Mouse (Mus musculus) urinary bladder, postnatal 0 days (tissue): ENCODE data around the gene Zfp780b. TPM values are rescaled to one million over a fixed set of nuclear protein-coding genes. Genes with fewer than 3 reads are reported as not detected.

Experiments
- polyA plus RNA-seq: library from polyadenylated mRNA; unstranded; fragments of >200 nt; fragmentation: Nextera tagmentation; extraction: Ambion mirVana; gene quantifications from 2 replicates; pipeline ENCODE4 v1.2.1, GENCODE M21; 2015

The Zfp780b gene
- polyA plus RNA-seq = 8.2 and 8.4 TPM in 2 replicates

DNA sequence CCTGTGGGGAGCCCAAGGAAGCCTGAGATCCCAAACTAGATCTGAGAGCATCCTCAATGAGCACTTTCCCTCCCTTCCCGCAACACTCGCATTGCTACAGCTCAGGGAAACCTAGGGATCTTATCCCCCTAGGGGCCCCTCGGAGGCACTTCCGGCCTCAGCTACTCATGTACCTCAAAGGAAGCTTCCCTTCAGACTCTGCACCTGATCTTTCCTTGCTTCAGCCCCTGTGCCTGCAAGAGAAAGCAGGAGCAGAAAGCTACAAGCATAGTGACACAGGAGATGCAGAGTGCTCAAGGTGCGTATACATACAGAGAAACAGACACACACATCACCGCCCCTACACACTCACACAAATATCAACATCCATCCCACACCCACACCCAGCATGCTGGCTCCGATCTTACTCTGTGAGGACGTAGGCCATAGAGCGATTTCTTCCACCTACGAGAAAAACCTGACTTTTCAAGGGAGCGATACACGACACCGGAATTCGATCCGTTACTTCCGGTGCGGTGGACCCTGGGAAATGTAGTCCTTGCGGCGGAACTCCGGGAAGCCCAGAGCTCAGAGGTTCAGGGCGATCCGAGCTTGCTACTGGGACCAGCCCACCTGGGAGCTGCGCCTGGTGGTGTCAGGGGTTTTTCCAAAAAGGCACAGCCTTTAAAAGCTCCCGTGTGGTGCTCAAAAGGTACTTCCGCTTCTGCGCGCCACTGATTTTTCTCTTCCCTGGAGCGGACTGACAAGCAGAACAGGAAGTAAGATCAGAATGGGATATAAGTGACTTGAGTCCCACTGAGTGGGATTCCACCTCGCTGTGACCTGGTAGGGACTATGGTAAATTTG, at the start of gene Zfp780b:
Zfp780b (minus strand) TSS at position 489 of the 846 bp plus-strand sequence.

DNA sequence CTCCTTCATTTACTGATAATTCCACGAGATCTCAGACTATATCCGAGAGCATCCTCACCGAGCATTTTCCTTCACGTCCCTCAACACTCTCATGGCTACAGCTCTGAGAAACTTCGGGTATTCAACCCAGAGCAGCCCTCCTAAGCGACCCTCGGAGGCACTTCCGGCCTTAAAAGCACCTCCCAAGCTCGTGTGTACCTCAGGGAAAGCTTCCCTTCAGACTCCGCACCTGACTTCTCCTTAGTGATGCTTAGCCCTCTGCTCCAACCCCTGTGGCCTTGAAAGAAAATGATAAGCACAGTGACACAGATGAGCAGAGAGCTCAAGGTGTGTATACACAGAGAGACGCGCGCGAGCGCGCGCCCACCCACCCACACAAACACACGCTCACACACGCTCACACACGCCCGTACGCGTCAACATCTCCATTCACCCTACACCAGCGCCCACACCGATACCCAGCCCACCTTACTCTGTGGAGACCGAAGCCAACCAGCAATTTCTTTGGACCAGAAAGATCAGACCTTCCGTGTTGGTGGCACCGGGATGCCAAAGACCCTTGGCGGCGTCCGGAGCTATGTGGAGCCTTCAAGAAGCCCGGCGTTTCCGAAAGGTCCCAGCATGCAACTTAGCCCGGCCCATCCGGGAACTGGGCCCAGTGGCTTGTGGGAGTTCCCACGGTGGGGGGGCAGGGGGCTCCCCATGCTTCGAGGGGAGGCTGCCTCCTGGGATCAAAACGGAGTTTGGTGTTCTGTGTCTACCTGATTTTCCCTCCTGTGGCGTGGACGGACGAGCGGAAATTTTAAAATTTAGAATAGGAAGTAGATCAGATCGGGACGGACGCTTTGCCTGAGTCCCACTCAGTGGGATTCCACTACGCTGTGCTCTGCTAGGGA, 34.8 kb upstream of the Zfp780b start, which contains the start of gene Zfp850:
Zfp850 (minus strand) TSS at position 567 of the 896 bp plus-strand sequence.

DNA sequence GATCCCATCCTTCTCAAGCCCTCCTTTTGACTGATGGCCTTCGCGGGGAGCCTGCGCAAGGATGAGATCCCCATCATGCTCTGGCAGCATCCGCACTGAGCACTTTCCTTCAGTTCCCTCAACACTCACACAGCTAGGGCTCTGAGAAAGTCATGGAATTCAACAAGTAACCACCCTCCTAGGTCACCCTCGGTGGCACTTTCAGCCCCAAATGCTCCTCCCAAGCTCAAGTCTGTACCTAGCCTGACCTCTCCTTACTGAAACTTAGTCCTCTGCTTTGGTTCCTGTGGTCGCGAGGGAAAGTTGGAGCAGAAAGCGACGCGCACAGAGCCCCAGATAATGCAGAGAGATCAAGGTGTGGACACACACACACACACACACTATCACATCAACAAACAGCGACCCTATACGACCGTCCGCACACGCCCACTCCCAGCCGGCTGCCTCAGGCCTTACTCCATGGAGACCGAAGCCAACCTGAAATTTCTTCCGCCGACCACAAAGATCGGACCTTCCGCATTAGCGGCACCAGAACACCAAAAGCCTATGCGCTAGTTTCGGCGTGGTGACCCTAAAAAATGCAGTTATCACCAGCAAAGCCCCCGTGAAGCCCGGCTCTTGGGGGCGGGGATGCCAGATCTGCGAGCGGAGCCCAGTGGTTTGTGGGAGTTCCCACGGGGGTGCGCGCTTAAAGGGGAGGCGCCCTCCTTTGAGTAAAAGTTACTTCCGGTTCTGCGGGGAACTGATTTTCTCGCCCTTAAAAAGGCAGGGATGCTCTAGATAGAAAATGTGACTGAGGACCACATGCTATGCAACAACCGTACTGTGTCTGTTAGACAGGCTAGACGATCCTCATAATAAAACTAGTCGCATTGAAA, 49.9 kb downstream of the Zfp780b start, which contains the start of gene Zfp974:
Zfp974 (minus strand) TSS at position 643 of the 878 bp plus-strand sequence.

Other genes with a start within 250 kb of the Zfp780b start
- gene Zfp60, start 247.8 kb downstream of the Zfp780b start, polyA plus RNA-seq = 7.8 and 9.7 TPM in 2 replicates
- 1.4 and 1.6 TPM in 2 replicates for gene Zfp626, start 172.0 kb downstream of the Zfp780b start, polyA plus RNA-seq
- 2.7 and 3.0 TPM in 2 replicates for gene Zfp59, start 140.6 kb downstream of the Zfp780b start, polyA plus RNA-seq
- gene Zfp607a, start 121.6 kb downstream of the Zfp780b start, polyA plus RNA-seq = 1.4 and 1.6 TPM in 2 replicates
- gene Zfp974, start 49.7 kb downstream of the Zfp780b start, polyA plus RNA-seq = 3.7 and 4.6 TPM in 2 replicates
- gene Zfp850, start 34.9 kb upstream of the Zfp780b start, polyA plus RNA-seq = 1.2 TPM in 2 replicates
- 189 TPM in 2 replicates for gene Psmc4, start 70.9 kb upstream of the Zfp780b start, polyA plus RNA-seq
- gene Fcgbp, start 92.1 kb upstream of the Zfp780b start, polyA plus RNA-seq = 0.45 and 0.64 TPM in 2 replicates
- 0.07 and 0.08 TPM in 2 replicates for gene 9530053A07Rik, start 150.3 kb upstream of the Zfp780b start, polyA plus RNA-seq
- gene Fbl, start 190.5 kb upstream of the Zfp780b start, polyA plus RNA-seq = 56.9 and 59.0 TPM in 2 replicates
- 5.0 and 7.3 TPM in 2 replicates for gene Dyrk1b, start 200.3 kb upstream of the Zfp780b start, polyA plus RNA-seq